In the genomic region with DNA sequence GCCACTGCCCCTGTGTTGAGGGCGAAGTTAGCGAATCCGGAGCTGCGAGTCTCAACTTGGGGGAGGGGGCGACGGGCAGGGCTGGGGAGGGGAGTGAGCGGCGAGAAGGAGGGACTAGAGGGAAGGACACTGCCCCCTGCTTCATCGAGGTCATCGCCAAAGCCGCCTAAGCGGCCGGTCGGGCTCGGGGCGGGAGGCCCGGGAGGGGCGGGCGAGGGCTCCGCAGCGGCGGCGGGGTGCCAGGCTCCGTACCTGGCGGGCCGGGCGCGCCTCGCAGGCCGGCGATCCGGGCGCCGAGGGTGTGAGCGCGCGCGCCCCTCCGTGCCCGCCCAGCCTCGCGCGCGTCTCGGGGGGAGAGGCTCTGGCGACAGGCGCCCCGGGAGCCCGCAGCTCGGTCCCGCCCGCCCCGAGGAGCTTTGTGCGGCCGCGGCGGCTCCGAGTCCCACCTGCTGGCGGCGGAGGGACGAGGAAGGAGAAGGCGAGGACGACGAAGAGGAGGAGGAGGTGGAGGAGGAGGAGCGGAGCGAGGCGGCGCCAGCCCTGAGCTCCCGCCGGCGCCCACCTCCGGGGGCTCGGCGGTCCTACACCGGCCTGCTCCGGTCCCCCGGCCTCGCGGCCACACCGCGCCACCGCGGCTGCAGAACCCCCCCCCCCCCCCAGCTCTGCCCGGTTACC, we compare ENCODE assay signal across 8 mouse cellular contexts. TPM values are rescaled to one million over a fixed set of nuclear protein-coding genes. Genes with fewer than 3 reads are reported as not detected.
DNase-seq lines count a peak whose midpoint lies in the region; ATAC-seq lines count a peak whose summit lies in the region.

A gene (plus strand): TSS at position 400 of the 675 bp plus-strand sequence.

- WGBS in embryonic facial prominence, embryonic 13.5 days: under 1% methylated on average over 64 of the region's 84 CpGs
- under 1% methylated on average over 30 of the region's 84 CpGs for WGBS in hindbrain, embryonic 13.5 days
- under 1% methylated on average over 55 of the region's 84 CpGs for WGBS in stomach, embryonic 14.5 days

- no peaks in the 10 kb centered on the region for H3K36me3 ChIP-seq in erythroblast, embryonic 14.5 days (ENCODE audit: control insufficient read depth)
- H3K36me3 ChIP-seq in embryonic facial prominence, embryonic 13.5 days: no peaks in the 10 kb centered on the region
- no peaks in the 10 kb centered on the region for H3K36me3 ChIP-seq in hindbrain, embryonic 13.5 days
- H3K36me3 ChIP-seq in stomach, embryonic 14.5 days (ENCODE audit: control insufficient read depth, insufficient read depth, low read length): no peaks in the 10 kb centered on the region

- DNase-seq in adrenal gland, adult 2 months: peak; percentile 46
- DNase-seq in layer of hippocampus, postnatal 36 days: peak; percentile 29 to 41
- peak; percentile 6 for DNase-seq in lung, postnatal 25 days (ENCODE audit: low spot score)

- peak within 1 kb of the TSS; percentile 40 for H3K4me3 ChIP-seq in erythroblast, embryonic 14.5 days (replicated peaks)
- H3K4me3 ChIP-seq in embryonic facial prominence, embryonic 13.5 days: peak within 1 kb of the TSS; percentile 81
- peak within 1 kb of the TSS; percentile 85 for H3K4me3 ChIP-seq in hindbrain, embryonic 13.5 days
- H3K4me3 ChIP-seq in stomach, embryonic 14.5 days (ENCODE audit: low read depth, low read length): peak within 1 kb of the TSS; percentile 68

- 0 out of 2 replicates have a peak, but pooled peaks cover 2% of the 10 kb centered on the region for H3K9me3 ChIP-seq in erythroblast, embryonic 14.5 days (ENCODE audit: control insufficient read depth, low read length)
- H3K9me3 ChIP-seq in embryonic facial prominence, embryonic 13.5 days: no peaks in the 10 kb centered on the region
- H3K9me3 ChIP-seq in hindbrain, embryonic 13.5 days: no peaks in the 10 kb centered on the region
- no peaks in the 10 kb centered on the region for H3K9me3 ChIP-seq in stomach, embryonic 14.5 days (ENCODE audit: control insufficient read depth, low read depth, low read length)

- peak within 1 kb of the TSS; percentile 85 for H3K9ac ChIP-seq in embryonic facial prominence, embryonic 13.5 days
- peak within 1 kb of the TSS; percentile 84 for H3K9ac ChIP-seq in hindbrain, embryonic 13.5 days
- peak within 1 kb of the TSS; percentile 64 for H3K9ac ChIP-seq in stomach, embryonic 14.5 days (replicated peaks; ENCODE audit: low read depth, low read length)

- H3K4me2 ChIP-seq in embryonic facial prominence, embryonic 13.5 days: peak within 1 kb of the TSS; percentile 95
- peak within 1 kb of the TSS; percentile 97 for H3K4me2 ChIP-seq in hindbrain, embryonic 13.5 days
- peak within 1 kb of the TSS; percentile 97 for H3K4me2 ChIP-seq in stomach, embryonic 14.5 days (replicated peaks; ENCODE audit: low read depth, low read length)

- no peaks in the 10 kb centered on the region for H3K4me1 ChIP-seq in erythroblast, embryonic 14.5 days (ENCODE audit: control insufficient read depth)
- H3K4me1 ChIP-seq in embryonic facial prominence, embryonic 13.5 days: peaks cover 19% of the 10 kb centered on the region
- H3K4me1 ChIP-seq in hindbrain, embryonic 13.5 days (replicated peaks): peaks cover 23% of the 10 kb centered on the region
- H3K4me1 ChIP-seq in stomach, embryonic 14.5 days (ENCODE audit: control insufficient read depth, insufficient read depth, low read length): peaks cover 5% of the 10 kb centered on the region; the same call in 1 of the 2 replicates

- peak within 1 kb of the TSS; percentile 81 for H3K27ac ChIP-seq in embryonic facial prominence, embryonic 13.5 days
- H3K27ac ChIP-seq in hindbrain, embryonic 13.5 days: peak within 1 kb of the TSS; percentile 91
- peak within 1 kb of the TSS; percentile 52; the same call in 1 of the 2 replicates for H3K27ac ChIP-seq in stomach, embryonic 14.5 days (ENCODE audit: low read length)

- no peak for ATAC-seq in erythroblast, adult 5-6 weeks (replicated peaks; ENCODE audit: low FRiP score, poor library complexity, severe bottlenecking)
- peak; percentile 80 for ATAC-seq in embryonic facial prominence, embryonic 13.5 days (ENCODE audit: insufficient number of reproducible peaks, insufficient read depth, low FRiP score, low TSS enrichment, low read depth)
- peak; percentile 93 for ATAC-seq in hindbrain, embryonic 13.5 days (ENCODE audit: low FRiP score)
- peak; percentile 83 for ATAC-seq in stomach, embryonic 14.5 days (ENCODE audit: insufficient number of reproducible peaks, insufficient read depth, low FRiP score, low read depth)

- peaks cover 35% of the 10 kb centered on the region for H3K27me3 ChIP-seq in erythroblast, embryonic 14.5 days (ENCODE audit: control insufficient read depth)
- H3K27me3 ChIP-seq in embryonic facial prominence, embryonic 13.5 days: peaks cover 8% of the 10 kb centered on the region; the same call in 1 of the 2 replicates
- no peaks in the 10 kb centered on the region for H3K27me3 ChIP-seq in hindbrain, embryonic 13.5 days
- no peaks in the 10 kb centered on the region for H3K27me3 ChIP-seq in stomach, embryonic 14.5 days (ENCODE audit: control insufficient read depth, insufficient read depth, low read length)

RNA-seq across cellular contexts. Expression of the gene that starts here (rescaled TPM):
- polyA plus RNA-seq in erythroblast, embryonic 14.5 days (2012): not detected in 2 replicates
- not detected in 2 replicates for total RNA-seq in erythroblast, adult 5-6 weeks (2015; ENCODE audit: low replicate concordance)
- total RNA-seq in erythroblast, adult 5-6 weeks (2017; ENCODE audit: low replicate concordance): not detected in 2 replicates
- under 1 TPM; 0.43 to 0.55 TPM for total RNA-seq in adrenal gland, adult 2 months (2021)
- polyA plus RNA-seq in adrenal gland, adult 2 months (2012; rRNA removed): 0.11 and 0.17 TPM in 2 replicates
- 4.7 and 4.9 TPM in 2 replicates for polyA plus RNA-seq in embryonic facial prominence, embryonic 13.5 days (2015; fragmentation: Nextera tagmentation; extraction: Ambion mirVana)
- polyA plus RNA-seq in hindbrain, embryonic 13.5 days (2015; fragmentation: Nextera tagmentation; extraction: Ambion mirVana): 16.3 and 17.7 TPM in 2 replicates
- 10 to 100 TPM; 28.4 to 29.0 TPM for total RNA-seq in layer of hippocampus, postnatal 36 days (2021)
- polyA plus RNA-seq in stomach, embryonic 14.5 days (2014; fragmentation: Nextera tagmentation; extraction: Ambion mirVana): 4.3 TPM in 2 replicates

Comparison
In these comparisons a context has a peak if more than half of its experiments do, and no peak if none do; other contexts are left out.
1. RNA of the gene that starts here (total RNA-seq): 28.4 to 29.0 TPM in layer of hippocampus, postnatal 36 days; 0.43 to 0.55 TPM in adrenal gland, adult 2 months and not detected in erythroblast, adult 5-6 weeks; every median in the first group is over 10 times any median in the second.
2. Peak in DNase-seq in adrenal gland, adult 2 months; RNA of the gene not detected or under 1 TPM.
3. Peak in every context shown above with its lines, with median percentiles within 50 percentile points of each other: H3K4me3 ChIP-seq, DNase-seq, H3K27ac ChIP-seq, H3K4me2 ChIP-seq and H3K9ac ChIP-seq.